Mouse (Mus musculus) CD8-positive naive resting alpha-beta T cell, adult 57 days (primary cell): ENCODE results near the gene Vegfc. TPM values are rescaled to one million over a fixed set of nuclear protein-coding genes. Genes with fewer than 3 reads are reported as not detected.

ENCODE experiments used
- total RNA-seq: library from RNA; stranded (reverse); gene quantifications from one replicate; pipeline ENCODE4 v1.2.4, GENCODE M21; 2023

The Vegfc gene
- total RNA-seq, result not detected

DNA sequence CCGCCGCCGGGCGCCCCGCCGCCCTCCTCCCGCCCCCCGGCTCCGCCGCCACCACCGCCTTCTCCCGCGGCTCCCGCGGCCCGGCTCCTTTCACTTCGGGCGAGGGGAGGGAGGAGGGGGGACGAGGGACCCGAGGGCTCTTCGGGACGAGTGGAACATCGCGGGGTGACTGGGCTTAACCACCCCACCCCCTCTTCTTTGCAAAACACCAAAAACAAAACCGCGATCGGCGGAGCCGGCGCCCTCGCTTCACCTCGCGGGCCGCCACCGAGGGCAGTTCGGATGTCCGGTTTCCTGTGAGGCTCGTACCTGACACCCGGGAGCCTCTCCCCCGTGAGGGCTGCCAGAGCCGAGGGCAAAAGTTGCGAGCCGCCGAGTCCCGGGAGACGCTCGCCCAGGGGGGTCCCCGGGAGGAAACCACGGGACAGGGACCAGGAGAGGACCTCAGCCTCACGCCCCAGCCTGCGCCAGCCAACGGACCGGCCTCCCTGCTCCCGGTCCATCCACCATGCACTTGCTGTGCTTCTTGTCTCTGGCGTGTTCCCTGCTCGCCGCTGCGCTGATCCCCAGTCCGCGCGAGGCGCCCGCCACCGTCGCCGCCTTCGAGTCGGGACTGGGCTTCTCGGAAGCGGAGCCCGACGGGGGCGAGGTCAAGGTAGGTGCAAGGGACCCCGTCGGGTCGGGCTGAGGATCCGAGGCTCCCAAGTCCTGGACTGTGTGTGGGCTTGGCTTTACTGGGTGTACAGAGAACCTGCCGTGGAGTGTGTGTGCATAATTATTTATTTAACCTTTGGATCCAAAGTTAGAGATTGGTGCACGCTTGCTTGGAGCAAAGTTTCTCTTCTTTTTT lies at the start of gene Vegfc:
Gene Vegfc, plus strand, starts transcription at position 336 of the 850 bp plus-strand sequence.

